Mouse (Mus musculus) heart, embryonic 11.5 days (tissue): Measurements from ENCODE around the gene Nfkbib. TPM values are rescaled to one million over a fixed set of nuclear protein-coding genes. Genes with fewer than 3 reads are reported as not detected.

Source experiments
- ATAC-seq: fragments of 200-750 bp; cut with Nextera tagmentation; replicated peaks from 2 replicates; pipeline ENCODE4 v1.8.0; 2017; ENCODE audit warnings: moderate library complexity; ENCODE audit not compliant: insufficient number of reproducible peaks, low FRiP score, low TSS enrichment
- H3K27ac ChIP-seq: fragments of 300-500 bp; sonication (generic); 2 replicates; pipeline ENCODE4 v1.5.1; 2014; ENCODE audit warnings: mild to moderate bottlenecking, low read depth, low read length
- H3K27me3 ChIP-seq: fragments of 300-500 bp; sonication (generic); 2 replicates; pipeline ENCODE4 v1.6.1; 2014; ENCODE audit warnings: mild to moderate bottlenecking, low read length, mixed read lengths; ENCODE audit not compliant: control insufficient read depth, insufficient read depth
- H3K36me3 ChIP-seq: fragments of 300-500 bp; sonication (generic); 2 replicates; pipeline ENCODE4 v1.6.1; 2014; ENCODE audit warnings: mild to moderate bottlenecking, low read length, moderate library complexity, mixed read lengths; ENCODE audit not compliant: control insufficient read depth, insufficient read depth
- H3K4me1 ChIP-seq: fragments of 300-500 bp; sonication (generic); 2 replicates; pipeline ENCODE4 v1.6.1; 2014; ENCODE audit warnings: low read length; ENCODE audit not compliant: control insufficient read depth, insufficient read depth
- H3K4me2 ChIP-seq: fragments of 300-500 bp; sonication (generic); 2 replicates; pipeline ENCODE4 v1.6.1; 2014; ENCODE audit warnings: mild to moderate bottlenecking, moderate library complexity
- H3K4me3 ChIP-seq: fragments of 300-500 bp; sonication (generic); 2 replicates; pipeline ENCODE4 v1.5.1; 2014; ENCODE audit warnings: low read depth, low read length
- H3K9ac ChIP-seq: fragments of 300-500 bp; sonication (generic); 2 replicates; pipeline ENCODE4 v1.6.1; 2014; ENCODE audit warnings: mild to moderate bottlenecking, low read depth, low read length, moderate library complexity
- H3K9me3 ChIP-seq: fragments of 300-500 bp; sonication (generic); replicated peaks from 2 replicates; pipeline ENCODE4 v1.6.1; 2016; ENCODE audit warnings: low read length; ENCODE audit not compliant: control insufficient read depth
- WGBS: fragments of 180-500 bp; shearing (Covaris S2); extraction: QIAGEN DNeasy Blood & Tissue Kit; methylation state at CpG from one replicate; pipeline ENCODE4 v1.1.7; 2014; ENCODE audit not compliant: insufficient replicate concordance; 5-methylcytosine and 5-hydroxymethylcytosine counted together
- polyA plus RNA-seq: library from polyadenylated mRNA; unstranded; fragments of >200 nt; fragmentation: Nextera tagmentation; extraction: Ambion mirVana; gene quantifications from 2 replicates; pipeline ENCODE4 v1.2.1, GENCODE M21; 2014

Nfkbib gene
- polyA plus RNA-seq, 1 experiment from 2014 or later, result 38.0 TPM

DNA sequence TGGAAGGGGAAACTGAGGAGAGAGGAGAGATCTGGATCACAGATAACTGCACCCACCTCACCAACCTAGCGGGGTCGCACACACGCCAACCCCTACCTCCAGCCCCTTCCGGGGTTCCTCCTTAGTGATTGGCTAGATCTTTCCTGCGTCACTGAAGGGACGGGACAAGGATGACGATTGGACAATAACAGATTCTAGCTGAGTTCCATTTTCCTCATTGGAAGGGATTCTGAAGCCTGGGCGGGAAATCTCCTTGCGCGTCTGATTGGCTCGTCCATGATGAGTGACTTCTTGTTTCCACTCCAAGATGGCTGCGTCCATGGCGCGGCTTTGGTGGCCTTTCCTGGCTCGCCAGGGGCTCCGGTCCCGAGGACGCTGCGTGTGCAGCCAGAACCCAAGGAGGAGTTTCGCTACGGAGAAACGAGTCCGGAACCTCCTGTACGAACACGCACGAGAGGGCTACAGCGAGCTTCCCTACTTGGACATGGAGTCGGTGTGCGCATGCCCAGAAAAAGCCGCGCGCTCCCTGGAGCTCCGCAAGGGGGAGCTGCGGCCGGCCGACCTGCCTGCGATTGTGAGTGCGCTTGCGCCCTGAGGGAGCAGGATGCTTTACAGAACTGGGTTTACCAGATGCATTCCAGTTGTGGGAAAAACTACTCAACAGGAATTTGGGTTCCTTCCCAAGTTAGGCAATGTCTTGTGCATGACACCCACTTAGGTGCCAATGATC is 25.4 kb downstream of the Nfkbib start, which contains the start of the genes Mrps12 and Sars2:
Mrps12 (minus strand) TSS at position 112 of the 730 bp plus-strand sequence.
Sars2 (plus strand) TSS at position 284 of the 730 bp plus-strand sequence.
- under 1% methylated on average over 39 of the region's 39 CpGs for WGBS
- Histone ChIP-seq H3K4me1 (peaks cover 6% of the 10 kb centered on the region; the same call in 1 of the 2 replicates), H3K4me3 (peak within 1 kb of the TSS; percentile 70), H3K27me3 (no peaks in the 10 kb centered on the region), H3K36me3 (peaks cover 20% of the 10 kb centered on the region), H3K9me3 (no peaks in the 10 kb centered on the region), H3K9ac (peak within 1 kb of the TSS; percentile 82), H3K4me2 (peak within 1 kb of the TSS; percentile 80), H3K27ac (peak within 1 kb of the TSS; percentile 85)
- ATAC-seq, result peak; percentile 96

DNA sequence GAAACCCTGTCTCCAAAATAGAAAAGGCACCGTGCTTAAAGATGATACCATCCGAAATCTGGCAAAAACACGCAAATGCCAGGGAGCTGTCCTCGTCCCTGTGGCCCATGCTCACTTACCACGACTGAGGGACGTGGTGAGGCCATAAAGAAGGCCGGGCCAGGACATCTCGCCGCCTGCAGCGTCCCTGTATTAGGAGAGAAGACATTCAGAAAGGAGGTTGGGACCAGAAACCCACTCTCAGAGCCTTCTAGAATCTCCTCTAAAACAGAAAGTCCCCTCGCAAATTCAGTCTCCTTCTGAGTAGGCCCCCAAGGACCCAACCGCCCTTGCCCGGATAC is 26.0 kb downstream of the Nfkbib start:
- Histone ChIP-seq H3K27ac (peak overlapping the region; percentile 36; the same call in 1 of the 2 replicates), H3K27me3 (no peaks in the 10 kb centered on the region), H3K9me3 (no peaks in the 10 kb centered on the region), H3K9ac (peak overlapping the region; percentile 82), H3K4me2 (peak overlapping the region; percentile 80), H3K4me1 (peaks cover 6% of the 10 kb centered on the region; the same call in 1 of the 2 replicates), H3K36me3 (peaks cover 21% of the 10 kb centered on the region), H3K4me3 (peak overlapping the region; percentile 70)
- whole genome bisulfite sequencing, result 2% methylated on average over 13 of the region's 13 CpGs
- ATAC-seq, result no peak

DNA sequence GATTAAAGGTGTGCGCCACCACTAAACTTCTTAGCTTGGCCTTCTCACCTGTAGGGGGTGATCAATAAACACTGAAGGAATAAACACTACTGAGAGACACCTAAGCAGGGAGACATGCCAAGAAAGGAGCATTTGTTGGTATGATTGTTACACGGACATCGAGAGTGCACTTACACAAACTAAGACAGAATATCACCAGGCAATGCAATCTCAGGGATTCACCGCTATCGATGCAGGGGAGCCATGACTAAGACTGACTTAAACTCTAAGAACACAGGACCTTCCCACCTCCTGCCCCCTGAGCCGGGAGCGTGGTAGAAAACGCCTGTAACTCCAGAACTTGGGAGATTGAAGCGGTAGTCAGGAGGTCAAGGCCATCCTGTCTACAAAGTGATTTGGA is 26.4 kb downstream of the Nfkbib start:
- Histone ChIP-seq H3K4me1 (peaks cover 6% of the 10 kb centered on the region; the same call in 1 of the 2 replicates), H3K9me3 (no peaks in the 10 kb centered on the region), H3K27ac (no peak overlapping the region), H3K4me3 (peak overlapping the region; percentile 70), H3K36me3 (peaks cover 22% of the 10 kb centered on the region), H3K4me2 (peak overlapping the region; percentile 80), H3K9ac (peak overlapping the region; percentile 82), H3K27me3 (no peaks in the 10 kb centered on the region)
- 33% methylated on average over 9 of the region's 9 CpGs for WGBS
- no peak for ATAC-seq

DNA sequence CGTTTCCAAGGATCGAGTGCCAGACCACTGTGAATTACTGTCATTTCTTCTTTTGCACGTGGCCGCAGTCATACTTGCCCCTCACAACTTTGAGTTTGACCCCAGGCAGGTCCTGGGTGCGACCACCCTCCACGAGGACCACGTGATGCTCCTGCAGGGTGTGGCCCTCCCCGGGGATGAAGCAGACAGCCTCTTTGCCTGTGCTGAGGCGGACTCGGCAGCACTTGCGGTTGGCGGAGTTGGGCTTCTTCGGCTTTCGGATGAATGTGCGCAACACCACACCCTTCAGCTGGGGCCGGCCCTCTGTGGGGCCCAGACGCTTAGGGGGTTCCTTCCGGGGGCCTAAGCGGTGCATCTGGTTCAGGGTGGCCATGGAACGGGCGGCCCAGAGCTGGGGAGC is 27.5 kb downstream of the Nfkbib start:
- Histone ChIP-seq H3K4me2 (no peak overlapping the region), H3K36me3 (peaks cover 19% of the 10 kb centered on the region), H3K9ac (no peak overlapping the region), H3K9me3 (no peaks in the 10 kb centered on the region), H3K27me3 (no peaks in the 10 kb centered on the region), H3K27ac (no peak overlapping the region), H3K4me1 (peaks cover 6% of the 10 kb centered on the region; the same call in 1 of the 2 replicates), H3K4me3 (no peak overlapping the region)
- WGBS, result 89% methylated on average over 21 of the region's 21 CpGs
- no peak for ATAC-seq

DNA sequence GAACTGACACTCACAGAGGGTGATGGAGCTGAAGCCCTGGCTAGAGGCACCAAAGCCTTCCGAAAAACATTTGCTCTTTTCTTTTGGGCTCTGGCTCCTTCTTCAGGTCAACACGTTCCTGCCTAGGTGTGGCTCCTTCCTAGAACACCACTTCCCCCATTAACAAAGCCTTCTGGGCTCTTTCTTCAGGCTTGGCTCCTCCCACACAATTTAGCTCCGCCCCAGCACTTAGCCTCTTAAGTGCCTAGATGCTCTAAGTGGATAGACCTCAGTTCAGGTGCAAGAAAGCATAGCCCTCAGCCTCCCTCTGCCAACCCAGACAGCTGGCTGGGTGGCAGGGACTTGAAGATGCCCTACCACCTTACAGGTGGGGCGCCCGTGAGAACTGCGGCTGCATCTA is 31.6 kb downstream of the Nfkbib start:
- 79% methylated on average over 6 of the region's 6 CpGs for WGBS
- Histone ChIP-seq H3K9me3 (peaks cover 8% of the 10 kb centered on the region), H3K9ac (no peak overlapping the region), H3K4me3 (no peak overlapping the region), H3K36me3 (peaks cover 19% of the 10 kb centered on the region), H3K4me1 (peaks cover 5% of the 10 kb centered on the region), H3K4me2 (no peak overlapping the region), H3K27ac (no peak overlapping the region), H3K27me3 (no peaks in the 10 kb centered on the region)
- no peak for ATAC-seq

DNA sequence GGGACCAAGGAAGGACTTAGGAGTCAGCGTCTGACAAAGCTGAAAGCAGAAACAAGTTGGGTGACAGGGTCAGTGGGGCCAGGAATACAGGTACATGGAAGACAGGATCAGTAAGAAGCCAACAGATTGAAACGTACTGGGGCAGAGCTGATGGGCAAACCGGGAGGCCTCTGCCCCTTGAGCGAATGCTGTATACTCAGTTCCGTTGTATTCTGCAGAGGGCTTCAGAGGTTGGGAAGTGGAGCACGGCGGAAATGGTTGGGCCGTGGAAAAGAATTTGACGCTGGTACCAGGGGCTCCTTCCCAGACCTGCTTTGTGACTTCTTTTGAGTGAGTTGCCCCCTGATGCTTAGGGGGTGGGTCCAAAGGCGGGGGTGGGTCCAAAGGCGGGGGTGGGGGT is 34.1 kb downstream of the Nfkbib start:
- Histone ChIP-seq H3K4me2 (peak overlapping the region; percentile 81), H3K9me3 (peaks cover 8% of the 10 kb centered on the region), H3K27ac (no peak overlapping the region), H3K27me3 (no peaks in the 10 kb centered on the region), H3K4me1 (peaks cover 5% of the 10 kb centered on the region), H3K36me3 (peaks cover 15% of the 10 kb centered on the region), H3K9ac (0 out of 2 replicates have a peak overlapping the region, but pooled peaks have one; percentile 36), H3K4me3 (peak overlapping the region; percentile 47)
- WGBS, result 20% methylated on average over 11 of the region's 11 CpGs
- no peak for ATAC-seq

DNA sequence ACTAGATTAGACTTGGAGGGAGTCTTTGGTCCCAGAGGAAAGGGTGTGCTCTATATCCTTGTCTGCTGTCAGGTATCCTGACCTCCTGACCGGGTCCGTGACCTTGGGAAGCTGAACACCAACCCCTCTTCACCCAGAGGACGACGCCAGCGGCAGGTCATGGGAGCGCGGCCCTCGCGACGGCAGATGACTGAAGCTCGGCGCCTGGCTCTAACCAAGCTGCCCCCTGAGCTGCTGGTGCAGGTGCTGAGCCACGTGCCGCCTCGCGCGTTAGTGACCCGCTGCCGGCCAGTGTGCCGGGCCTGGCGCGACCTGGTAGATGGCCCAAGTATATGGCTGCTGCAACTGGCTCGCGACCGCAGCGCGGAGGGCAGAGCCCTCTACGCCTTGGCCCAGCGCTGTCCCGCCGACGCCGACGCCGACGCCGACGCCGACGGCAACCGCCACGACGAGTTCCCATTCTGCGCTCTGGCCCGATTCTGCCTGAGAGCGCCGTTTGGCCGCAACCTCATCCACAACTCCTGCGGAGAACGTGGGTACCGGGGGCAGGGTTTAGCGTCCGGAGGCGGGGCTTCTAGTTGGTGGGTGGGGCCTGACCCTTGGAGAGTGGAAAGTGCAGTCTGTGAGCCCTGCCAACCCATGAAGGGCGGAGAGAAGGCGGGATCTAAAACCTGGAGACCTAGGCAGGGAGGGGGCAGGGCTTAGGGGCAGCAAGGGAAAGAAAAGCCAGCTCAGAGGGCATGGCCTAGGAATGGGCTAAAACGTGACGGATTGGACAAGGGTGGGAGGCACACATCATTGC is 34.8 kb downstream of the Nfkbib start:
- Histone ChIP-seq H3K4me2 (peak overlapping the region; percentile 81), H3K9me3 (peaks cover 8% of the 10 kb centered on the region), H3K27me3 (no peaks in the 10 kb centered on the region), H3K9ac (peak overlapping the region; percentile 57), H3K4me3 (peak overlapping the region; percentile 47), H3K4me1 (peaks cover 5% of the 10 kb centered on the region), H3K36me3 (peaks cover 9% of the 10 kb centered on the region), H3K27ac (no peak overlapping the region)
- 3% methylated on average over 58 of the region's 58 CpGs for WGBS
- ATAC-seq, result peak; percentile 76

DNA sequence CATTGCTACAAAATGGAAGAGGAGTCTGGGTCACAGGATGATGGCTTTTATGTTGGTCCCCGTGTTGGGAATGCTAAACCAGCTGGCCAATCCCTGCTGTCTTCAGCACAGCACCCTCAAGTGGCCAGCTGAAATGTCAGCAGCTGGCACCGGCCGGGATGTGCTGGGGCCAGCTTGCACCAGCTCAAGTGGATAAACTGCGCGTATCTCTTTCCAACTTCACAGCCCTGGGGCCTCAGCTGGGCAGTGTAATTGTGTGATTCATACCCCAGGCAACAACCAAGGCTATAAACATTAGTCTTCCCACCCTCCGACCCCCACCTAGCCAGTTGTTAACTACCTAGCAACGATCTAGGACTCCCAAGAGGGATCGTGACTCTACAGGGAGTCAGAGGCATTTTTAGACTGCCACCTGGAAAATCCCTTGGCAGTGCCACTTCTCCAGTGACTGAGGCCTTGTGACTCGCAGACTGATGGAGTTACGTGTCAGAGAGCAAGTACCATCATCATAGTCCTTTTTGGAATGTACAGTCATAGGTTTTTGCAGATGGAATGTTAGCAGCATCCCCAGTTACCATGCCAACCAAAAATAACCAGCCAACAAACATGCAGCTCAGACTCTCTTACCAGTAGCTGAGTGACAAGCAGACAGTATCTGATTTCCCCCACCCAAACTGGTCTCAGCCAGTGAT is 39.5 kb downstream of the Nfkbib start:
- H3K9me3 ChIP-seq, result peaks cover 8% of the 10 kb centered on the region
- WGBS, result 57% methylated on average over 10 of the region's 10 CpGs
- no peak overlapping the region for H3K4me2 ChIP-seq
- no peak overlapping the region for H3K9ac ChIP-seq
- H3K27me3 ChIP-seq, result no peaks in the 10 kb centered on the region
- H3K4me1 ChIP-seq, result peaks cover 5% of the 10 kb centered on the region
- H3K36me3 ChIP-seq, result peaks cover 7% of the 10 kb centered on the region
- no peak overlapping the region for H3K27ac ChIP-seq
- H3K4me3 ChIP-seq, result no peak overlapping the region
- no peak for ATAC-seq
